Mouse (Mus musculus): Measurements from ENCODE around the gene Zfp335. TPM values are rescaled to one million over a fixed set of nuclear protein-coding genes. Genes with fewer than 3 reads are reported as not detected.
"Not testable (repeated sequence)": the region's sequence is repeated elsewhere in the genome, so short reads cannot be mapped to it uniquely, and the experiment has no call there.

Zfp335 gene
- total and polyA plus RNA-seq, 3 experiments, result 8.7 to 48.3 (median 30.6) TPM

DNA sequence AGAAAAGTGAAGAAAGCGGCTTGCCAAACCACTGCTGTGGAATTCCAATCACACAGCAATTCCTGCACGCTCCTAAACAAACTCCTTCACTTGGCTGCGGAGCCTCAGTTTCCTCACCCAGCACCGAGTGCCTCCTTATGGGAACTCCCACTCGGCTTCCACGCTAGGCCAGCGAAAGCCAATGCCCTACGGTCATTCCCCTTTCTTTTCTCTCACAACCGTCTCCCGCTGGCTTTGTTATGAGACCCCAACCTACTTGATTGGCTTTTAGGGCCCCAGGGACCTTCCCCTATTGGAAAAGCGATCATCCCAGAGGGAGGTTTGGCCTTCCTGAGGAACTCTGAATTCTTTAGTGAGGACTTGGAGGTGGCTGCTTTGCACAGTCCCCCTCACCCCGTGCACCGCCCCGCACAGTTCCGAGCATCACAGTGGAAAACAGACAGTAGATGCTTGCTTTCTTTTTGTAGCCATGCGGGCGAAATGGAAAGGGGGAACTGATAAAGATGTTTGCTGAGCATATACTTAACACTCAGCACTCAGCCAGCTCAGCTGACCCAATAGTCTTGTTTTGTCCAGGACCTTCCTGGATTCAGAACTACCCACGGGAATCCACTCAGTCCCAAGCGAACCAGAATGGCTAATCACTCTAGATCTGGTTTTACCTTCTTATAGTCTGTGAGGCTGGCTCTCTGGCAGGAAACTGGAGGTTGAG, 53.6 kb downstream of the Zfp335 start:
- peaks cover 57% of the 10 kb centered on the region for H3K27me3 ChIP-seq (ENCODE audit: insufficient read depth, low read length)
- DNase-seq (ENCODE audit: low spot score) (no peak), ATAC-seq (ENCODE audit: extremely low read depth, insufficient number of reproducible peaks, low FRiP score, poor library complexity, severe bottlenecking) (no peak)
- H3K36me3 ChIP-seq (replicated peaks), result no peaks in the 10 kb centered on the region
- 0 out of 2 replicates have a peak, but pooled peaks cover 3% of the 10 kb centered on the region for H3K9me3 ChIP-seq (replicated peaks)
- peaks cover 14% of the 10 kb centered on the region for H3K4me1 ChIP-seq (ENCODE audit: insufficient read depth, low read depth, low read length)
- TF ChIP-seq TAL1 (conservative IDR thresholded peaks at IDR 0.05; ENCODE audit: low read depth, low read length) (no peak), POLR2AphosphoS5 (IDR thresholded peaks at IDR 0.05; ENCODE audit: insufficient replicate concordance, low read depth, low read length) (no peak), GATA2 (IDR thresholded peaks at IDR 0.05; ENCODE audit: borderline replicate concordance, low read depth, low read length) (no peak), GATA1 (IDR thresholded peaks at IDR 0.05; ENCODE audit: borderline replicate concordance, low read length) (no peak), CTCF (IDR thresholded peaks at IDR 0.05; ENCODE audit: low read depth, low read length) (no peak)
- no peak overlapping the region for H3K4me3 ChIP-seq (ENCODE audit: low read depth, low read length)

DNA sequence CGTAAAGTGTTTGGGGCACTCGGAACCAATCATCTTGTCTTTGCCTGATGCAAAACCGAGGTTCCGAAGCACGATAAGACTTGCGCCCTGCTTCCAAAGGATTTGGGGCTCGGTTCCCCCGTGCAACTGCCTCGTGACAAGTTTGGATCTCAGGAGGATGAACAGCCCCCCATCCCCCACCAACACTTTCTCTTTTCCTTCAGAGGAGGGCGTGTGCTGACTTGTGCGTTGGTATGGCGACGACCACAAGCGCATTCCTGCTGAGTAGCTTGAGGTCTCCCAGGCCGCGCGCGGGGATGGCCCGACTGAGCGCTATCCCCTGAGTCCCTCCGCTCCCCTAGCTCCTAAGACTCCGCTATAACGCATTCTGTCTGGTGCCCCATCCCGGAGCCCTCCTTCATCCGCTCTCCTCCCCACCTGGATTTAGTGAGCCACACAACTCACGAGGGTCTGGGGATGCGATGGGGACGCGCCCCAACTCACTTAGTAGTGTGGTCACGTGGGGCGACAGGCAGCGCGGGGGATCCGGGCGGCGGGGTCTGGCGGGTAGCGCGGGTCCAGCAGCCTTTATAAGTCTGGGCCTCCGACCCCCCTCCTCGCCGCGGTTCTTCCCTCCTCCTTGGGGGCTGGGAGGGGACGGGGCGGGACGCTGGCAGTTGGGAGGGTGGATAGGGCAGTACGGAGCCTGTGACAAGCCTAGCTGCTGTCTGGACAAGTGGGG, 54.3 kb downstream of the Zfp335 start, which contains the start of gene Pltp:
Gene Pltp, minus strand, starts transcription at position 611 of the 721 bp plus-strand sequence.
- Histone ChIP-seq H3K9me3 (replicated peaks) (0 out of 2 replicates have a peak, but pooled peaks cover 3% of the 10 kb centered on the region), H3K4me3 (ENCODE audit: low read depth, low read length) (peak within 1 kb of the TSS; percentile 9; the same call in 1 of the 2 replicates), H3K27me3 (ENCODE audit: insufficient read depth, low read length) (peaks cover 63% of the 10 kb centered on the region), H3K4me1 (ENCODE audit: insufficient read depth, low read depth, low read length) (peaks cover 14% of the 10 kb centered on the region), H3K36me3 (replicated peaks) (no peaks in the 10 kb centered on the region)
- ATAC-seq (ENCODE audit: extremely low read depth, insufficient number of reproducible peaks, low FRiP score, poor library complexity, severe bottlenecking) (no peak), DNase-seq (ENCODE audit: low spot score) (no peak)
- no peak for TF ChIP-seq CTCF (IDR thresholded peaks at IDR 0.05; ENCODE audit: low read depth, low read length)
- no peak for TF ChIP-seq TAL1 (conservative IDR thresholded peaks at IDR 0.05; ENCODE audit: low read depth, low read length)
- no peak for TF ChIP-seq POLR2AphosphoS5 (IDR thresholded peaks at IDR 0.05; ENCODE audit: insufficient replicate concordance, low read depth, low read length)
- TF ChIP-seq GATA2 (IDR thresholded peaks at IDR 0.05; ENCODE audit: borderline replicate concordance, low read depth, low read length), result no peak
- no peak for TF ChIP-seq GATA1 (IDR thresholded peaks at IDR 0.05; ENCODE audit: borderline replicate concordance, low read length)

DNA sequence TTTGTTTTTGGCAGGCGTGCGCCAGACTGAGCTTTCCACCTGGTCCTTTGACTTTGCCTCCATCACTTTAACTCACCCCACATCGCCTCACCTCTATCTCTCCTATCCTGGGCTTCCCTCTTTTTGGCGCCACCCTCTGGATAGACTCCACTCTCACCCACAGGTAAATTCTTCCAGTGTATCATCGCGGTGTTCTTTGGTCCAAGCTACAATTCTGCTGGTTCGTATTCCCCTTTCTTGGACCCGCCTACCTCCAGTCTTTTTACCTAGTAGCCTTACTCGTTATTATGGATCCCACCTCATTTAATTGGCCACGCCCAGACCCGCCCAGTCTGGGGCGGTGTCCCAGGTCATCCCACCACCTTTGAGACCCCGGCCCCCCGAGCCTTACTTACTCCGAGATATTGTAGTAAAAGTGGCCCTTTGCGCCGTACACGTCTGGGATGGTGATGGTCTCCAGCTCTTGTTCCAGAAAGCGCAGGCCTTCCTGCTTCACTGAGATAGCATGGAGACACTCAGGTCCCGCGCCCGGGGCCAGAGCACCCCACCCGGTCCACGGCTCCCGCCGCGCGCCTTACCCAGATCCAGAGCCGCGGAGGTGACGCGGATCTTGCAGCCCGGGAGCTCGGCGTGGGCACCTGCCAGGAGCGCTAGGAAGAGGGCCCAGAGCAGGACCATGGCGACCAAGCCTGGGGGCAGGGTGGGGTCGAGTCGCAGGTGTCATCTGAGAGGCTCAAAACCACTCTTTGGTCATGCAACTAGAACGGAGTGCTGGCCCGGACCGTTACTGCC, 55.1 kb downstream of the Zfp335 start:
- Histone ChIP-seq H3K4me3 (ENCODE audit: low read depth, low read length) (peak overlapping the region; percentile 9; the same call in 1 of the 2 replicates), H3K9me3 (replicated peaks) (0 out of 2 replicates have a peak, but pooled peaks cover 3% of the 10 kb centered on the region), H3K4me1 (ENCODE audit: insufficient read depth, low read depth, low read length) (peaks cover 14% of the 10 kb centered on the region), H3K27me3 (ENCODE audit: insufficient read depth, low read length) (peaks cover 66% of the 10 kb centered on the region), H3K36me3 (replicated peaks) (no peaks in the 10 kb centered on the region)
- TF ChIP-seq POLR2AphosphoS5 (IDR thresholded peaks at IDR 0.05; ENCODE audit: insufficient replicate concordance, low read depth, low read length) (no peak), GATA1 (IDR thresholded peaks at IDR 0.05; ENCODE audit: borderline replicate concordance, low read length) (no peak), GATA2 (IDR thresholded peaks at IDR 0.05; ENCODE audit: borderline replicate concordance, low read depth, low read length) (no peak), TAL1 (conservative IDR thresholded peaks at IDR 0.05; ENCODE audit: low read depth, low read length) (no peak), CTCF (IDR thresholded peaks at IDR 0.05; ENCODE audit: low read depth, low read length) (no peak)
- ATAC-seq (ENCODE audit: extremely low read depth, insufficient number of reproducible peaks, low FRiP score, poor library complexity, severe bottlenecking) (no peak), DNase-seq (ENCODE audit: low spot score) (no peak)

DNA sequence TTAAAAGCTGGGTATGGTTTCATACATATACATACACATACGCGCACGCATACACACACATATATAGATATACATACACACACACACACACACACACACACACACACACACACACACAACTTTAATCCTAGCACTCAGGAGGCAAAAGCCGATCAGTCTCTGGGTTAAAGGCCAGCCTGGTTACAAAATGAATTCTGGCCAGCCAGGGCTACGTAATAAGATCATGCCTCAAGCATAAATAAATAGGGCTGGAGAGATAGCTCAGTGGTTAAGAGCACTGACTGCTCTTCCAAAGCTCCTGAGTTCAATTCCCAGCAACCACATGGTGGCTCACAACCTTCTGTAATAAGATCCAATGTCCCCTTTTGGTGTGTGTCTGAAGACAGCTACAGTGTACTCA, 56.0 kb downstream of the Zfp335 start:
- not testable (repeated sequence) for ATAC-seq (ENCODE audit: extremely low read depth, insufficient number of reproducible peaks, low FRiP score, poor library complexity, severe bottlenecking); DNase-seq (ENCODE audit: low spot score); H3K4me3 ChIP-seq (ENCODE audit: low read depth, low read length); H3K9me3 ChIP-seq (replicated peaks); H3K36me3 ChIP-seq (replicated peaks)
- peaks cover 14% of the 10 kb centered on the region for H3K4me1 ChIP-seq (ENCODE audit: insufficient read depth, low read depth, low read length)
- H3K27me3 ChIP-seq (ENCODE audit: insufficient read depth, low read length), result peaks cover 64% of the 10 kb centered on the region

DNA sequence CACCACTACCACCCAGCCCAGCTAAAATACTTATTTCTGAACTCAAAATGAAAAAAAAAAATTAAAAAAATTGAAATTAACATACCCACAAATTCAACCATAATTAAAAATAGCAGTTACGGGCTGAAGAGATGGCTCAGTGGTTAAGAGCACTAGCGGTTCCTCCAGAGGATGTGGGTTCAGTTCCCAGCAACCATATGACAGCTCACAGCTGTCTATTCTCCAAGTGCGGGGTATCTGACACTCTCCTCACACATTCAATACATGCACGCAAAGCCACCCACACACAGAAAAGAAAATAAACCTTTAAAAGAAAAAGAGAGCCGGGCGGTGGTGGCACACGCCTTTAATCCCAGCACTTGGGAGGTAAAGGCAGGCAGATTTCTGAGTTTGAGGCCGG, 61.5 kb downstream of the Zfp335 start:
- Histone ChIP-seq H3K36me3 (replicated peaks) (no peaks in the 10 kb centered on the region), H3K4me1 (ENCODE audit: insufficient read depth, low read depth, low read length) (no peaks in the 10 kb centered on the region), H3K9me3 (replicated peaks) (no peaks in the 10 kb centered on the region), H3K27me3 (ENCODE audit: insufficient read depth, low read length) (peaks cover 32% of the 10 kb centered on the region), H3K4me3 (ENCODE audit: low read depth, low read length) (no peak overlapping the region)
- ATAC-seq (ENCODE audit: extremely low read depth, insufficient number of reproducible peaks, low FRiP score, poor library complexity, severe bottlenecking), result no peak
- DNase-seq (ENCODE audit: low spot score), result no peak
- TF ChIP-seq CTCF (IDR thresholded peaks at IDR 0.05; ENCODE audit: low read depth, low read length) (no peak), GATA1 (IDR thresholded peaks at IDR 0.05; ENCODE audit: borderline replicate concordance, low read length) (no peak), TAL1 (conservative IDR thresholded peaks at IDR 0.05; ENCODE audit: low read depth, low read length) (no peak), GATA2 (IDR thresholded peaks at IDR 0.05; ENCODE audit: borderline replicate concordance, low read depth, low read length) (no peak), POLR2AphosphoS5 (IDR thresholded peaks at IDR 0.05; ENCODE audit: insufficient replicate concordance, low read depth, low read length) (no peak)

DNA sequence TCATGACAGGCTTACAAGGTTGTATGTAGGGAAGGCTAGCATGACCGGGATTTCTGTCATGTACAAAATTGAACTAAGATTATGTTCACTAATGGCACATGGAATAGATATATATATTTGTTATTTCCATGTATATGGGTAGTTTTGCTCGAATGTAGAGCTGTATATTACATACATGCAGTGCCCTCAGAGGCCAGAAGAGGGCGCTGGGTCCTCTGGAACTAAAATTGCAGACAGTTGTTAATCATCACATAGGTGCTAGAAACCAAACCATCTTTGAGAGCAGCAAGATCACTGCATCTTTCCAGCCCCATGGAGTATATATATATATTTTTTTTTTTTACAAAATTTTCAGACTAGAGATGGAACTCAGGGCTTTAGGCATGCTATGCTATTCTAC, 65.8 kb downstream of the Zfp335 start:
- ATAC-seq (ENCODE audit: extremely low read depth, insufficient number of reproducible peaks, low FRiP score, poor library complexity, severe bottlenecking), result no peak
- no peak for DNase-seq (ENCODE audit: low spot score)
- Histone ChIP-seq H3K4me3 (ENCODE audit: low read depth, low read length) (no peak overlapping the region), H3K36me3 (replicated peaks) (no peaks in the 10 kb centered on the region), H3K9me3 (replicated peaks) (no peaks in the 10 kb centered on the region), H3K27me3 (ENCODE audit: insufficient read depth, low read length) (peaks cover 19% of the 10 kb centered on the region), H3K4me1 (ENCODE audit: insufficient read depth, low read depth, low read length) (no peaks in the 10 kb centered on the region)
- TF ChIP-seq GATA2 (IDR thresholded peaks at IDR 0.05; ENCODE audit: borderline replicate concordance, low read depth, low read length), result no peak
- no peak for TF ChIP-seq CTCF (IDR thresholded peaks at IDR 0.05; ENCODE audit: low read depth, low read length)
- no peak for TF ChIP-seq POLR2AphosphoS5 (IDR thresholded peaks at IDR 0.05; ENCODE audit: insufficient replicate concordance, low read depth, low read length)
- TF ChIP-seq GATA1 (IDR thresholded peaks at IDR 0.05; ENCODE audit: borderline replicate concordance, low read length), result no peak
- no peak for TF ChIP-seq TAL1 (conservative IDR thresholded peaks at IDR 0.05; ENCODE audit: low read depth, low read length)

Other genes with a start within 250 kb of the Zfp335 start
Only the 20 nearest of the 22 such genes appear.
- gene Spint4, start 213.3 kb downstream of the Zfp335 start, total RNA-seq (2014; fragmentation: Nextera tagmentation), result not detected in 2 replicates
- gene Spint4, start 213.3 kb downstream of the Zfp335 start, total RNA-seq (2017), result 0.16 TPM in 1 of 2 replicates, not detected in the other
- not detected in 2 replicates for gene Spint4, start 213.3 kb downstream of the Zfp335 start, polyA plus RNA-seq (2012)
- not detected in 2 replicates for gene Spint5, start 196.5 kb downstream of the Zfp335 start, total RNA-seq (2014; fragmentation: Nextera tagmentation)
- not detected in 2 replicates for gene Spint5, start 196.5 kb downstream of the Zfp335 start, total RNA-seq (2017)
- not detected in 2 replicates for gene Spint5, start 196.5 kb downstream of the Zfp335 start, polyA plus RNA-seq (2012)
- gene Wfdc3, start 165.8 kb downstream of the Zfp335 start, total RNA-seq (2014; fragmentation: Nextera tagmentation), result 1.4 and 2.0 TPM in 2 replicates
- gene Wfdc3, start 165.8 kb downstream of the Zfp335 start, total RNA-seq (2017), result 0.98 and 1.5 TPM in 2 replicates
- 0.03 TPM in 1 of 2 replicates, not detected in the other for gene Wfdc3, start 165.8 kb downstream of the Zfp335 start, polyA plus RNA-seq (2012)
- 58.1 and 86.2 TPM in 2 replicates for gene Dnttip1, start 165.8 kb downstream of the Zfp335 start, total RNA-seq (2014; fragmentation: Nextera tagmentation)
- gene Dnttip1, start 165.8 kb downstream of the Zfp335 start, total RNA-seq (2017), result 18.0 and 23.8 TPM in 2 replicates
- 122 and 135 TPM in 2 replicates for gene Dnttip1, start 165.8 kb downstream of the Zfp335 start, polyA plus RNA-seq (2012)
- gene Ube2c, start 141.9 kb downstream of the Zfp335 start, total RNA-seq (2014; fragmentation: Nextera tagmentation), result 351 and 411 TPM in 2 replicates
- gene Ube2c, start 141.9 kb downstream of the Zfp335 start, total RNA-seq (2017), result 127 and 135 TPM in 2 replicates
- gene Ube2c, start 141.9 kb downstream of the Zfp335 start, polyA plus RNA-seq (2012), result 102 and 111 TPM in 2 replicates
- not detected in 2 replicates for gene Tnnc2, start 131.8 kb downstream of the Zfp335 start, total RNA-seq (2014; fragmentation: Nextera tagmentation)
- not detected in 2 replicates for gene Tnnc2, start 131.8 kb downstream of the Zfp335 start, total RNA-seq (2017)
- gene Tnnc2, start 131.8 kb downstream of the Zfp335 start, polyA plus RNA-seq (2012), result not detected in 2 replicates
- 4.7 and 6.8 TPM in 2 replicates for gene Snx21, start 125.9 kb downstream of the Zfp335 start, total RNA-seq (2014; fragmentation: Nextera tagmentation)
- gene Snx21, start 125.9 kb downstream of the Zfp335 start, total RNA-seq (2017), result 1.3 and 1.7 TPM in 2 replicates
- gene Snx21, start 125.9 kb downstream of the Zfp335 start, polyA plus RNA-seq (2012), result 3.5 and 5.0 TPM in 2 replicates
- 12.9 and 16.6 TPM in 2 replicates for gene Acot8, start 106.9 kb downstream of the Zfp335 start, total RNA-seq (2014; fragmentation: Nextera tagmentation)
- 20.8 and 24.0 TPM in 2 replicates for gene Acot8, start 106.9 kb downstream of the Zfp335 start, total RNA-seq (2017)
- gene Acot8, start 106.9 kb downstream of the Zfp335 start, polyA plus RNA-seq (2012), result 45.4 and 51.6 TPM in 2 replicates
- gene Zswim3, start 106.7 kb downstream of the Zfp335 start, total RNA-seq (2014; fragmentation: Nextera tagmentation), result 7.1 and 10.2 TPM in 2 replicates
- 4.2 and 5.3 TPM in 2 replicates for gene Zswim3, start 106.7 kb downstream of the Zfp335 start, total RNA-seq (2017)
- gene Zswim3, start 106.7 kb downstream of the Zfp335 start, polyA plus RNA-seq (2012), result 1.1 and 1.2 TPM in 2 replicates
- 19.0 and 22.2 TPM in 2 replicates for gene Zswim1, start 89.1 kb downstream of the Zfp335 start, total RNA-seq (2014; fragmentation: Nextera tagmentation)
- 3.8 and 4.1 TPM in 2 replicates for gene Zswim1, start 89.1 kb downstream of the Zfp335 start, total RNA-seq (2017)
- 33.9 and 38.4 TPM in 2 replicates for gene Zswim1, start 89.1 kb downstream of the Zfp335 start, polyA plus RNA-seq (2012)
- gene Spata25, start 83.2 kb downstream of the Zfp335 start, total RNA-seq (2014; fragmentation: Nextera tagmentation), result not detected in 2 replicates
- not detected in 2 replicates for gene Spata25, start 83.2 kb downstream of the Zfp335 start, total RNA-seq (2017)
- gene Spata25, start 83.2 kb downstream of the Zfp335 start, polyA plus RNA-seq (2012), result not detected in 2 replicates
- 24.7 and 40.4 TPM in 2 replicates for gene Ctsa, start 78.9 kb downstream of the Zfp335 start, total RNA-seq (2014; fragmentation: Nextera tagmentation)
- gene Ctsa, start 78.9 kb downstream of the Zfp335 start, total RNA-seq (2017), result 58.7 and 67.0 TPM in 2 replicates
- gene Ctsa, start 78.9 kb downstream of the Zfp335 start, polyA plus RNA-seq (2012), result 37.0 and 68.2 TPM in 2 replicates
- not detected in 2 replicates for gene Neurl2, start 78.3 kb downstream of the Zfp335 start, total RNA-seq (2014; fragmentation: Nextera tagmentation)
- gene Neurl2, start 78.3 kb downstream of the Zfp335 start, total RNA-seq (2017), result 0.27 TPM in 1 of 2 replicates, not detected in the other
- gene Neurl2, start 78.3 kb downstream of the Zfp335 start, polyA plus RNA-seq (2012), result 0.10 TPM in 1 of 2 replicates, not detected in the other
- not detected in 2 replicates for gene Pltp, start 54.0 kb downstream of the Zfp335 start, total RNA-seq (2014; fragmentation: Nextera tagmentation)
- gene Pltp, start 54.0 kb downstream of the Zfp335 start, total RNA-seq (2017), result not detected in 2 replicates
- not detected in 2 replicates for gene Pltp, start 54.0 kb downstream of the Zfp335 start, polyA plus RNA-seq (2012)
- 54.7 and 61.3 TPM in 2 replicates for gene Pcif1, start 32.5 kb downstream of the Zfp335 start, total RNA-seq (2014; fragmentation: Nextera tagmentation)
- gene Pcif1, start 32.5 kb downstream of the Zfp335 start, total RNA-seq (2017), result 31.7 and 35.5 TPM in 2 replicates
- 137 TPM in 2 replicates for gene Pcif1, start 32.5 kb downstream of the Zfp335 start, polyA plus RNA-seq (2012)
- not detected in 2 replicates for gene Mmp9, start 29.0 kb upstream of the Zfp335 start, total RNA-seq (2014; fragmentation: Nextera tagmentation)
- 0.76 and 0.82 TPM in 2 replicates for gene Mmp9, start 29.0 kb upstream of the Zfp335 start, total RNA-seq (2017)
- gene Mmp9, start 29.0 kb upstream of the Zfp335 start, polyA plus RNA-seq (2012), result 0.63 and 0.76 TPM in 2 replicates
- 0.63 and 1.4 TPM in 2 replicates for gene Slc12a5, start 49.0 kb upstream of the Zfp335 start, total RNA-seq (2014; fragmentation: Nextera tagmentation)
- gene Slc12a5, start 49.0 kb upstream of the Zfp335 start, total RNA-seq (2017), result 0.46 and 0.82 TPM in 2 replicates
- gene Slc12a5, start 49.0 kb upstream of the Zfp335 start, polyA plus RNA-seq (2012), result 0.39 and 0.72 TPM in 2 replicates
- gene Ncoa5, start 123.1 kb upstream of the Zfp335 start, total RNA-seq (2014; fragmentation: Nextera tagmentation), result 41.8 TPM in 2 replicates
- 32.4 and 45.7 TPM in 2 replicates for gene Ncoa5, start 123.1 kb upstream of the Zfp335 start, total RNA-seq (2017)
- gene Ncoa5, start 123.1 kb upstream of the Zfp335 start, polyA plus RNA-seq (2012), result 48.4 and 50.0 TPM in 2 replicates
- not detected in 2 replicates for gene Cd40, start 143.9 kb upstream of the Zfp335 start, total RNA-seq (2014; fragmentation: Nextera tagmentation)
- 0.05 TPM in 1 of 2 replicates, not detected in the other for gene Cd40, start 143.9 kb upstream of the Zfp335 start, total RNA-seq (2017)
- not detected in 2 replicates for gene Cd40, start 143.9 kb upstream of the Zfp335 start, polyA plus RNA-seq (2012)
- gene 1700025C18Rik, start 179.0 kb upstream of the Zfp335 start, total RNA-seq (2014; fragmentation: Nextera tagmentation), result not detected in 2 replicates
- gene 1700025C18Rik, start 179.0 kb upstream of the Zfp335 start, total RNA-seq (2017), result not detected in 2 replicates
- not detected in 2 replicates for gene 1700025C18Rik, start 179.0 kb upstream of the Zfp335 start, polyA plus RNA-seq (2012)